Mouse (Mus musculus): ENCODE measurements around the gene Nt5dc1.

Gene Nt5dc1

DNA sequence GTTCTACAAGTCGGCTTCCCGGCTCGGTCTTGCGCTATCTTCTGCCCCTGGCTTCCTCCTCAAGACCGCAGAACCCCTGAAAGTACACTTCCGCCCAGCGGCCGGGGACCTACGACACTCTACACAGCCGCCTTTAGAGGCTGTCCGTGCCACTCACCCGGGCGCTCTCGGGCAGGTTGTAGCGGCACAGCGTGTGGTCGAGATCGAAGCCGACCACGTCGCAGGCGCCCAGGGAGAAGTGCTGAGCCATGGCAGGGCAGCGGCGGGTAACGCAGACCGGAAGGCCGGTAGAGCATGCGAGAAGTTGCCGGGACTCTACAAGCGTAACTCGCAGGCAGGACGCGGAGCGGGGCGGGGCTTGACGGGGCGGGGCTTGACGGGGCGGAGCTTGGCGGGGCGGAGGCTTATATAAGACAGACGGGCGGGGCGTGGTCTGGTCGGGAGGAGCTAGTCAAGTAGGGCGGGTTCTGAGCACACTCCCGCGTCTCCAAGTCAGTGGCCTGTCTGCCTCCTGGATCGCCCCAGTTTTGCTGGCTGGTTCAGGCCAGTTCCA lies at the start of gene Nt5dc1:
Nt5dc1 (minus strand) TSS at position 349 of the 553 bp plus-strand sequence.
- no peak for TF ChIP-seq GATA4 (IDR thresholded peaks at IDR 0.05; ENCODE audit: insufficient replicate concordance, low read length)

DNA sequence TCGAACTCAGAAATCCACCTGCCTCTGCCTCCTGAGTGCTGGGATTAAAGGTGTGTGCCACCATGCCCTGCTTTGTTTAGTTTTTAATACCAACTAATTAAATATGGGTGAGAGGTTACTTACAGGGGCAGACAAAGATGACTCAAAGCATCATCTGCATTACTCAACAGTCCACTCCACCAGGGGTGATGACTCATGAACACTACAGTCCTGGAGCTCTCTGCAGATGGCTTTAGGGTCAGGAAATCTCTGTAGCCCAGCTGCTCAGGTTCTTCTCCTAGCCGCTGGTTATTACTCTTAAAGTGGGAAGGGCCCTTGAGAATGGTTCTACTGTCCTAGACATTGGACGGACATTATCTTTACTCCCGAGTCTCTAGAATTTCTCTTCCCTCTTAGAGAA lies 46.0 kb upstream of the Nt5dc1 start:
- no peak for TF ChIP-seq GATA4 (IDR thresholded peaks at IDR 0.05; ENCODE audit: insufficient replicate concordance, low read length)

DNA sequence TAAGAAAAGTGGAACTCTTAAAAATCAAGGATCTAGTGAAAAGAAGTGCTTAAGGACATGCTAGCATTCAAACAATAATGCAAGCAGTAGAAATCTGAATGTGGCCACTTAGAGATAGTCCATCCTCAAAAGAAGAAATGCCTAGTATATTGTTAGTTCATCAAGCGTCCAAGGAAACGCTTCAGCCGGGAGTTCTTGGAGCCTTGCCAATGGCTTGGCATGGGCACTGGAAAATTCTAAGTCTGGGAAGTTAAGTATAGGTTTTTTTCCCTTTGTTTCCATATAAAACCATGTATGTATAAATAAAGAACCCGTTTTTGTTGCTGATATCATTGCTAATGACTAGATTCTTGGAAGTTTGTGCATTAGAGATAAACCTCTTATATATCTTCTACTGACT lies 43.1 kb upstream of the Nt5dc1 start:
- TF ChIP-seq GATA4 (IDR thresholded peaks at IDR 0.05; ENCODE audit: insufficient replicate concordance, low read length), result no peak

DNA sequence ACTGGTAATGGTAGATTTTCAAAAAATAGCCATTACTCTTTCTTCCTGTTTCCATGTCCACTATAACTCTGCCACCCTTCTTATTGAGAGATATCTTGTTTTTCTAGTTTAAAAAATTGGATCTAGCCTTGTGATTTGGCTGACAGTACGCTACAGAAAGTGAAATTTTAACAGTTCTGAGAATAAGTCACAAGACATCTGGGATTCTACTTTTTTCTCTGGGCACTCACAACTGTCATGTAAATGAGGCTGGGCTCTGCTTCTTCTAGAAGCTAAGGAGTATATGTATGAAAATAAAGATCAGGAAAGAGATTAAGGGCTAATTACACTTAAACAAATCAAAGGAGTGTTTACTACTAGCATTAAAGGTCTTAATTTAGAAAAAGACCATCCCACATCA lies 31.1 kb upstream of the Nt5dc1 start:
- no peak for TF ChIP-seq GATA4 (IDR thresholded peaks at IDR 0.05; ENCODE audit: insufficient replicate concordance, low read length)

DNA sequence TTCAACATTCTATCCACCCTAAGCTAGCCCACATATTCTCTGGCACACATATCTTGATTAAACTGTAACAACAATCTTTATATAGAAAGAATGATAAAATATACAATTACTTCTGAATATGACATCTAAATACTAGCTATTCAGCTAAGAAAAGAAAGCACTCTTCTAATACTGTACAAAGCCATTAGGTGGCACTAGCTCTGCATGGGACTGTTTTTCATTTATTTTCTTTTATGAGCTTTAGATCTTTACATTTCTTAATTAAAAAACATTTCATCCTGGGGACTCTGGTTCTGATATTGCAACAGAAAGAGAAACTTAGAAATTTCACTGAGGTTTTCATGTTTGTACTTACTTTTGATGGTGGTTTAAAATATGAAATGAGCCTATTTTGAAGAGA lies 13.4 kb upstream of the Nt5dc1 start:
- TF ChIP-seq GATA4 (IDR thresholded peaks at IDR 0.05; ENCODE audit: insufficient replicate concordance, low read length), result no peak

DNA sequence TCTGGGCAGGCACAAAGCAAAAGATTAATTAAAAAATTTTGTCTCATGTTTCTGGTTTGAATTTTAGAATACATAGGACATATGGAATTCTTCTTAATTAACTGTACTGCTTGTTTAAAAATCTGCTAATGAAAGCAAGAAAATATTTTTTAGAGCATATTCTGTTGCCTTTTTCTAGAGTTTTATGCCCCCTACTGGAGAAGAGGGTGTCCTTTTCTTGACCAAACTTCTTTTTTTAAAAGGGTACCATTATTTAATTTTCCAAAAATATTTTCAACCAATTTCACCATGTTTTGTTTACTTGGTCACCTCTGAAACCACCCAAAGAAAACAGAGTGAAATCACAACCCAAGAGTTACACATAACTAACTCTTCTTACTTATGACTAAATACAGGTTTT lies 19.1 kb downstream of the Nt5dc1 start:
- TF ChIP-seq GATA4 (IDR thresholded peaks at IDR 0.05; ENCODE audit: insufficient replicate concordance, low read length), result no peak

DNA sequence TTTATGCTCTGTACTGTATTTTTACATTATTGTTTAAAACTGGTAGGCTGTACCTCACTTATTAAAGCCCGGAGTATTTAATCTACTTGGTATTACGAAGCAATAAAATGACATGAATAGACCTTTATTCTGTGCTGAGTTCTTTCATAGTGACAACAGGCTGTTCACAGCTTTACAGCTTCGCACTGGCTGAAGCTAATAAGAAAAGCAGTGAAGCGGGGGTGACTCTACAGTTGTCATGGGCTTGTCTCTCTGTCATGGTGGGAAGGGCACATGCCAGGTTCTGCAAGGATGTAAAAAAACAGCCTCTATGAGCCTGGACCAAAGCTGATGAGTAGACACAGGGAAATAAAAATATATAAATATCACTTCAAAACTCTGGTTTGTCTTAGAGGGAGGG lies 21.4 kb downstream of the Nt5dc1 start:
- TF ChIP-seq GATA4 (IDR thresholded peaks at IDR 0.05; ENCODE audit: insufficient replicate concordance, low read length), result no peak

DNA sequence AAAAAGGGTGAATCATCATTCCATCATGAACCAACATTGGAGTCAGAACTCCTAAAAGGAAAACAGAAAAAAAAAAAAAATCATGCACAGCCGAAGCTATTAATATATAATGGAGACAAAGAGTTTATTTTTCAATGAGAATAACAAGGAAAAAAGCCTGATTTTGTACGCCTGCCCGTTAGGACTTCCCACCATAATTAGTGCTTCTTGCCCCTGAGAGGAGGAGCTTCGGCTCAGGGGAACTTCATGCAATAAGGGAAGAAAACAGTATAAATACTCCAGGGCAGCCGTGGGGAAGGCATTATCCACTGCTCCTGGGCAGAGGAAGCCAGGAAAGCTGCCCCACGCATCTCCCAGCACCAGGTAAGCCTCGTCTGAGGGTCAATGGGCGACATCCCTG lies 28.7 kb downstream of the Nt5dc1 start, which contains the start of gene Col10a1:
Col10a1 (plus strand) TSS at position 301 of the 400 bp plus-strand sequence.
- no peak for TF ChIP-seq GATA4 (IDR thresholded peaks at IDR 0.05; ENCODE audit: insufficient replicate concordance, low read length)

DNA sequence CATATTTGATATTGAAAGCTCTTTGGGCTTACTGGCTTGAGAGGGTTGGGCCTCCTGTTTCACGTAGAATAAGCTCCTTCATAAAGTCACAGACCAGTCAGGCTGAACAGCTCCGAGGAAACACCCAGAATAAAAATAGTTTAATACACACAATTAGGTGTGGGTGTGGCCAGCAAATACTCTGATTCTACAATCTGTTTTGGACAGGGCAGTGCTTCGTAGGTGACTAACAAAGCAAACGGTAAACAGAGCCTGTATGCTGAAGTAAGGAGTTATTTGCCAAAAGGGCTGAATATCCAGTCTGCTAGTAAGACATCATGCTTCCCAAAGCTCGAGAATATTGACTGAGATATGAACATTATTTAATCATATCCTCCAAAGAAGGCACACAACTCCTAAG lies 32.7 kb downstream of the Nt5dc1 start:
- TF ChIP-seq GATA4 (IDR thresholded peaks at IDR 0.05; ENCODE audit: insufficient replicate concordance, low read length), result no peak

DNA sequence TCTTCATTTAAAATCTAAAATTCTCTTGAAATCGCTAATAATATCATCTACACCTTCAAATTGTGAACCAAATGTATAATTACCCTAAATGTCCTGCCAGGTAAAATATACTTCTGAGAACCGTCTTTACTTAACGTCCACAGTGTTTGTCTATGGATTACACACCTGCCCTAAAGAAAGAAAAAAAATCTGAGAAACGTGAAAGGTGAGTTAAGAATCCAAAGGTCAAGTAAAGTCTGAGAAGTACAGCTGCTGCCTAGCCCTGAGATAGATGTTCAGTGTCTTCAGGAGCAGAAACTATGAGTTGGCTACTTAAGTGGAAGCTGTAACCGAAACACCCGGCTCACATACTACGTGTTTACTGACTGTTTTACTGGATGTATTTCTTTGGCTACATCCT lies 45.0 kb downstream of the Nt5dc1 start:
- no peak for TF ChIP-seq GATA4 (IDR thresholded peaks at IDR 0.05; ENCODE audit: insufficient replicate concordance, low read length)

DNA sequence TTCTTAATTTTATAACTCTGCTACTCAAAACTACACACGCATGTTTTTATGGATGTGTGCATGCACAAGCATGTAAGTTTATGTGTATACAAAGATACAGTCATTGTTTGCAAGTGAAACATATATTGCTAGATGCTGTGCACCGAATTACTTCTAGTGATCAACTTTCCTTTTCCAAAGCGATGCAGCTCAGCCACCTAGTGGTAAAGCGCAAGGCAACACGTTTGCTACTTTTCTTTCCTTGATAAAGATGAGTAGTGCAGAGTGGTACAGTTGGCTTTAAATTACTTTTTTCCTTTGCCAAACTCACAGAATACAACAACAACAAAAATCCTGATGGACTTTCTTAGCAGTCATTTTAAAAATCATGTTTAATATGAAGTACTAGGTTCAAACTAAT lies 50.2 kb downstream of the Nt5dc1 start:
- no peak for TF ChIP-seq GATA4 (IDR thresholded peaks at IDR 0.05; ENCODE audit: insufficient replicate concordance, low read length)

DNA sequence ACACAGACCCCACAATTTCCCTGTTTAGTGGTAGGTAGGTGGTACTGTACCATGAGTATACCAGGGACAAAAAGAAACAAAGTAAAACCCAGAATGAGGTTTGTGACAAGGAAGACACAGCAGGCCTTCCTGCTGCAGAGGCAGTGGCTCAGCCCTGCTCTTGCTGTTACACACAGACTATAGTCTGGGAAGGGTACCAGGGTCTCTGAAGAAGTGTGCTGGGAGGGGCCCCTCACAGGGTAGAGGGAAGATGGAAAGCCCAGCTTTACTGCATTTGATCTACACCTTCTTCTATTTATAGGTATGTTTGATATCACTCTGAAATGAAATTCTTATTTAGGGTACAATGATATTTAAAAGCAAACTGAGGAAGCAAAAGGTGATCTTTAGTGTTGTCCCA lies 54.6 kb downstream of the Nt5dc1 start:
- no peak for TF ChIP-seq GATA4 (IDR thresholded peaks at IDR 0.05; ENCODE audit: insufficient replicate concordance, low read length)

DNA sequence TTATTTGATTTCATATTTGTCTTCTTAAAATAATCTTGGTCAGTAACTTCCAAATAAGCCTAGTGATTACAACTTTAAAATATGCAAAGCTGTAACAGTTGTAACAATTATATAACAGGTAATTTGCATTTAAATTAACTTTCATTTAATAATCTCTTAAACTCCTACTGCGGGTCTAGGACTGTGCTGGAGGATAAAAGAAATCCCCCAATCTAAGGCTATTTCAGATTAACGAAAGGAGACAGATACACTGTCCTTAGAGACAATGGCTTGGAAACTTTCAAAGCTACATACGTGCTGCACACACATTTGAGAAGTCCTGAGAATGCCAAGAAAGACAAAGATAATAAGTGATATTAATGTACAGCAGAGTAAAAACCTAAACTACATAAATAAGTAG lies 60.1 kb downstream of the Nt5dc1 start:
- no peak for TF ChIP-seq GATA4 (IDR thresholded peaks at IDR 0.05; ENCODE audit: insufficient replicate concordance, low read length)

DNA sequence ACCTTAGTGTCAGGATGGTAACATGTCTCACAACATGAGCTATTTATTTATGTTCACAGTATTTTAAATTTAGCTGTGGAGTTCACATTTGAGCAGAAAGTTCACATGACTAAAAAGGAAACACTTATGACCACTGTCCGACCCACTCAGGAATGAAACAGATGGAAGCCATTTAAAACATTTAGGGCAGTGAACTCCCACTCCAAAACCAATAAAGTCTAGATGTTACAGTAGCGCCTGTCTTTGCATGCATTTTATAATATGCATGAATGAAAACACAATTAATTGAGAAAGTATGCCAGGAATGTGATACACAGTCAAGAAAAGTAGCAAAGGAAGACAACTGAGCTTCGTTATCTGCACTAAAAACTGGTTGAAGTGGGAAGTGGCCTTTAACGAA lies 66.2 kb downstream of the Nt5dc1 start:
- TF ChIP-seq GATA4 (IDR thresholded peaks at IDR 0.05; ENCODE audit: insufficient replicate concordance, low read length), result no peak

DNA sequence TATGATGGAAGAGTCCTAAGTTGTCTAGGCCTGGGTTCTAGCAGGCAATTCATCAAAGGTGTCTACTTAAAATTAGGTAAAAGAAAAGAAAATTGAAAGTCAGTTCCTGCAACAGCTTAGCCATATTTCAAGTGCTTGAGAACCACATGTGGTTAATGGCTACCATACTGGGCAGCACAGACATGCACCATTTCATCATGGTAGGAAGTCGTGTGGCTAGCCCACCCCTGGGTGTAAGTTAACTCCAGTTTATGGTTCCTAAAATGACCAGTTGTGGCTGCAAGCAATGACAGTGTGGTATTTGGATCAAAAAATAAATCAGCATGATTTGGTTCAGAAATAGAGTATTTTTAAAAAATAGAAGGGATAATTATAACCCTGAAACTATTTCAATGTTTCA lies 76.5 kb downstream of the Nt5dc1 start:
- no peak for TF ChIP-seq GATA4 (IDR thresholded peaks at IDR 0.05; ENCODE audit: insufficient replicate concordance, low read length)

DNA sequence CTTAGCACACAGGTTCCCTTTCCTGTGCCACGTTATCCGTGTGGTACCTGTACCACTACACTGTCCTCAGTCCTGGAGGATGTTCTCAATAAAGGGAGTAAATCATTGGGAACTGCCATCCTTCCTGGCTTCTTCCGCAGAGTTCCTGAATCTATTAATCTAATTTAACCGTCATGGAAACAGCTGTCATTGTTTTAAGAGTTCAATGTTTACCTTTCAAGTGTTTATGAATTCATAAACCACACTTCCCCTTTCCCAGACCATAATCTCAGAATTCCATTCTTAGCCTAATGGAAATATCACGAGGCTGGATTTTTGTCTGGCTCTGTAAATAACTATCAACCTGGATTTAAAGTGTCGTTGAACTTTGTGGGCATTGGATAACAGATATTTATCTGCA lies 77.3 kb downstream of the Nt5dc1 start:
- TF ChIP-seq GATA4 (IDR thresholded peaks at IDR 0.05; ENCODE audit: insufficient replicate concordance, low read length), result no peak

DNA sequence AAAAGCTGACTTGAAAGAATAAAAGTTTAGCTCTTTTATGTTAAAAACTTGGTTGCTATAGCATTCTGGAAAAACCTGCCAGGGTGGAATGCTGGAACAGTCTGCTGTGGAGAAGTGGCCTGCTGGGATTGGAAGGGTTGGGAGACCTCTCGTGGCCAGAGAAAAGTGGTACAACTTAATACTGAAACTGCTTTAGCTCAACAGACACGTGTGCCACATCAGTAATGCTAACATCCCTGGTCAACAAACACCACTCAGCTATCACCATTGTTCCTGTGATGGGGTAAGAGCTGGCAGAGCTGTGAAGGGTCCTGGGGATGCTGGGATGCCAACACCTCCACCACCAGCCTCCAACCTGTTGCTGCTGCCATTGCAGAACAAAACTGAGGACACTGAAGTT lies 90.0 kb downstream of the Nt5dc1 start:
- no peak for TF ChIP-seq GATA4 (IDR thresholded peaks at IDR 0.05; ENCODE audit: insufficient replicate concordance, low read length)

DNA sequence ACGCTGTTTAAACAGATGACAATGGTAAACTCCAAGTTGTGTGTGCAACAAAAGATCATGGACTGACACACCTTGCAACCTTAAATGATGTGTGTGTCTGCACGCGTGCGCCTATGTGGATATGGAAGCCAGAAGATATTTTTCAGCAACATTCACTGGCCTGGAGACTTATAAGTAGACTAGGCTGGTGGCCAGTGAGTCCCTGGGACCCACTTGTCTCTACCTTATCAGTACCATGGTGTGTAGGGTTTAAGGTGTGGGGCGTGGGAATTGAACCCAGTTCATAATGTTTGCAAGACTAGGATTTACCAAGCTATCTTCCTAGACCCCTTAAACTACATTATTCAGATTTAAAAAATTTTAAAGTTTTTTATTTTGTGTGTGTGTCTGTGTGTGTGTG lies 91.2 kb downstream of the Nt5dc1 start:
- TF ChIP-seq GATA4 (IDR thresholded peaks at IDR 0.05; ENCODE audit: insufficient replicate concordance, low read length), result no peak

Data from liver, adult (tissue).